Mouse (Mus musculus) MEL (cell line): ENCODE measurements around the gene Tomm40l.

Experiments
- BHLHE40 ChIP-seq: IDR thresholded peaks from 2 replicates; pipeline ENCODE4 v1.6.1; 2012; ENCODE audit warnings: low read depth, mild to moderate bottlenecking, inconsistent platforms, low read length, improper control_type of control experiment, borderline replicate concordance
- MXI1 ChIP-seq: IDR thresholded peaks from 2 replicates; pipeline ENCODE4 v1.6.1; 2011; ENCODE audit warnings: mild to moderate bottlenecking, low read depth, low read length, improper control_type of control experiment
- MYC ChIP-seq: IDR thresholded peaks from 2 replicates; pipeline ENCODE4 v1.6.1; 2011; ENCODE audit warnings: low read depth, mild to moderate bottlenecking, low read length, improper control_type of control experiment, moderate library complexity
- POLR2A ChIP-seq, 2 experiments: IDR thresholded peaks; 2 replicates each; pipeline ENCODE4 v1.6.1; 2011 to 2012; ENCODE audit warnings: low read length in 2 of 2, mild to moderate bottlenecking in 2 of 2, control low read depth in 1 of 2, improper control_type of control experiment in 1 of 2, low read depth in 1 of 2, moderate library complexity in 1 of 2; ENCODE audit not compliant: control insufficient read depth in 1 of 2, insufficient read depth in 1 of 2, poor library complexity in 1 of 2
- POLR2AphosphoS2 ChIP-seq: IDR thresholded peaks from 2 replicates; pipeline ENCODE4 v1.6.1; 2011; ENCODE audit warnings: low read length, improper control_type of control experiment
- USF1 ChIP-seq: IDR thresholded peaks from 2 replicates; pipeline ENCODE4 v1.6.1; 2014; ENCODE audit warnings: low read depth, mild to moderate bottlenecking, inconsistent platforms, low read length, improper control_type of control experiment, moderate library complexity
- USF2 ChIP-seq, 2 experiments: IDR thresholded peaks; 2 replicates each; pipeline ENCODE4 v1.6.1; 2011 to 2012; ENCODE audit warnings: improper control_type of control experiment in 2 of 2, low read length in 2 of 2, borderline replicate concordance in 1 of 2, inconsistent platforms in 1 of 2, low read depth in 1 of 2, mild to moderate bottlenecking in 1 of 2; ENCODE audit not compliant: insufficient read depth in 1 of 2

DNA sequence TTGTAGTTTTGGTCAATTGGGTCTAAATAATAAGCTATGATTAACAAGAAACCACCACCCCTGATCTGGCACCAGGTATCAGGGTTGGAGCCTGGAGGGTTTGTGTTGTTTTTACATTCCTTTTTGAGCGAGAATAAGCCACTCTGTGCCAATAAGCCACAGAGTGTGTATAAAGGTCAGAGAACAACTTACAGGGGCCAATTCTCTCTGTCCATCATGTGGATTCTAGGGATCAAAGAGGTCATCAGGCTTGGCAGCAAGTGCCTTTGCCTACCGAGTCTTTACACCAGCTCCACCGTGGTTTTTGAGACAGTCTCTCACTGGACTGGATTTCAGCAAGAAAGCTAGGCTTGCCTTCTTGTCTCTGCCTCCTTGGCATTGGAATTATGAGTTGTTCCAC lies 9.5 kb downstream of the Tomm40l start:
- TF ChIP-seq MXI1 = no peak
- TF ChIP-seq MYC = no peak
- no peak for TF ChIP-seq USF2 (IDR thresholded peaks at IDR 0.05; ENCODE audit: borderline replicate concordance in 1 of 2, insufficient read depth in 1 of 2, low read depth in 1 of 2, low read length in 2 of 2)
- TF ChIP-seq POLR2AphosphoS2 = no peak
- TF ChIP-seq BHLHE40 = no peak
- no peak for TF ChIP-seq POLR2A (IDR thresholded peaks at IDR 0.05; ENCODE audit: control insufficient read depth in 1 of 2, insufficient read depth in 1 of 2, low read depth in 1 of 2, low read length in 2 of 2, poor library complexity in 1 of 2)
- TF ChIP-seq USF1 = no peak
